Mouse (Mus musculus) frontal cortex, postnatal 10 days (tissue): Measurements from ENCODE around the gene Tiam2.

ENCODE experiments used
- DNase-seq, 2 experiments: peaks; one replicate each; pipeline ENCODE4 v3.0.0; 2022; ENCODE audit warnings: low spot score in 2 of 2, mixed read lengths in 1 of 2

Gene Tiam2

DNA sequence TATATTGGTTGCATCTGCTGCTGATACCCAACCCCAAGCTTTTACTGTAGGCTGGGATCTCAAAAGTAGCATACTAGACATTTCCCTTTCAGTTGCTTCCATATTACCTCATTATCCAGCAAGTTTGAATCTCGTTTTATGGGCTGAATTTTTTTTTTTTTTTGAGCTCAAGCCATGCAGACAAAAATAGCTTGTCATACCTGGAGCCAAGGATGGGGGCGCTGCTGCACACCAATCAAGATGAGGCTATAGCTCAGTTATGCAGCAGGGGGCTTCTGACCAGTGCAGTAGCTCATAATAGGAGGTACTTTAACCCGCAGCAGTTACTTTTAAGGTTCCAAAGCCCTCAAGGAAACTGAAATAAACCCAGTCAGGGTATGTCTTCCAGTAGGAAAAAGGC is 171.7 kb downstream of the Tiam2 start:
- peak; percentile 44 to 50 for DNase-seq

- DNase-seq: no peak
Measured at GRCm38 (mm10) chr17:3498580-3498979, 172.2 kb downstream of the Tiam2 start.

DNA sequence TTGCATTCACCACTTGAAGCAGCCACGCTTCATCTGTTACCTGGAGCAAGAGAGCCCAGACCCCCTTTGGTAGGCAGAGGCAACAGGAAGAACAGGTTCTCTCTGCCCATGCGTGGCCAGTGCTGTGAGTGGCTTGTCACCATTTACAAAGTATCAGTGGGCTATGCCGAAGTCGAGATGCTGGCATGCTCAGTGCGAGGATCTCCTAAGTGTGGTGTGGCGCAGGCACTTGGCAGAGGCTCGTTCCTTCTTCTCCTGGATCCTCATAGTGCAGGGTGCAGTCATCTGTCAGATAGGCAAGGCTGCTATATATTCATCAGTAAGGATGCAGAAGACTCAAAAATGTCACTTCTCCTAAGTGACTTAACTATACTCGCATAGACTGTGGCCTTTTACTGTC is 173.1 kb downstream of the Tiam2 start:
- DNase-seq: no peak

GRCm38 (mm10) chr17:3500076-3500475 is 173.7 kb downstream of the Tiam2 start:
- no peak for DNase-seq

DNA sequence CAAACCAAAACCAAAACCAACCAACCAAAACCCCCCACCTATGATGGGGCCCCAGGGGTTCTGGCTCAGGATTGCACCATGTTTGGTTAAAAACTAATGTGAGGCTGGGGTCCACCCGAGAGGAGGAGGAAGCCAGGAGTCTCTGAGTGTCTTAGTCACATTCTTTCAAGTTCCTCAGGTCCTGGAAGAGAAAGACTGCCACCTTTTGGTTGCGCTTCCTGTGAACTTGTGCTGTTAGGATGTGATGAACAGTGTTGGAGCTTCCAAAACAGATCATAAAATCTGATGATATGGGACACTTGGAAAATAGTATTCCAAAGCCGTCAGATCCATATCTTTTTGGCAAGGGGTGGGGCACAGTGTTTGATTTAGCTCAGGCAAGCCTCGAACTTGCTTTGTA is 174.6 kb downstream of the Tiam2 start:
- DNase-seq: no peak

DNA sequence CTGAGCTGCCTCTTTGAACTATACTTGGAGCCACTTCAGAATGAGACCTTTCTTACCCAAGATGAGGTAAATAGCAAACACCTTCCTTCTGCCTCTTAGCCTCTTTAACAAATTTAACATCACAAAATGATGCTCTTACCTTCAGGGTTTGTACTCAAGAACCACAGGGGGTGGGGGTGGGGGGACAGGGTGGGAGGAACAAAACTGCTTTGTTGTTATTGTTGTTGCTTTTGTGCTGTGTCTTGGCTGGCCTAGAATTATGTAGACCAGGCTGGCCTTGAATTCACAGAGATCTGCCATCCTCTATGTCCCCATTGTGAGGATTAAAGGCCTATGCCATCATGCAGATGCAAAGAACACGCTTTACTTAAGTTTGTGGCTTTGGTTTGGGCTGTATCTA is 179.3 kb downstream of the Tiam2 start:
- DNase-seq: no peak

GRCm38 (mm10) chr17:3506508-3506907 is 180.1 kb downstream of the Tiam2 start:
- DNase-seq: no peak

DNA sequence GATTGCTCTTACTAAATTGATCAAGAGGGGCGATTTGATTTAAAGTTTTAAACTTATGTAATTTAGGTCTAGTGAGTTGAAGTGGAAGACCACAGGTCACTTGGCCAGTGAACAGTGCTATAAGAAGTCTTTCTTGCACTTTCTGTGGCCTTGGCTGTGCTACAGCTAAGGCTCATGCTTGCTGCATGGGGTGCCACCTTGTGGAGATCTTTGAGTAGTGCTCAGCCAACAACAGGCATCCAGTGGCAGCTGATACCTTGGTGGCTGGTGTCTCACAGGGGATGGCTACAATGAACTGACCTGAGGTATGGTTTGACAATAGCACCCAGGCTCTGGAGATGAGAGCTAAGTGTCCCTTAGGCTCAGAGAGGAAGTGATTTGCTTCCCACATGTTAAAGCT is 183.5 kb downstream of the Tiam2 start:
- DNase-seq: peak in 1 of 2 experiments; percentile 62

GRCm38 (mm10) chr17:3514316-3514715 is 187.9 kb downstream of the Tiam2 start:
- DNase-seq: no peak

DNA sequence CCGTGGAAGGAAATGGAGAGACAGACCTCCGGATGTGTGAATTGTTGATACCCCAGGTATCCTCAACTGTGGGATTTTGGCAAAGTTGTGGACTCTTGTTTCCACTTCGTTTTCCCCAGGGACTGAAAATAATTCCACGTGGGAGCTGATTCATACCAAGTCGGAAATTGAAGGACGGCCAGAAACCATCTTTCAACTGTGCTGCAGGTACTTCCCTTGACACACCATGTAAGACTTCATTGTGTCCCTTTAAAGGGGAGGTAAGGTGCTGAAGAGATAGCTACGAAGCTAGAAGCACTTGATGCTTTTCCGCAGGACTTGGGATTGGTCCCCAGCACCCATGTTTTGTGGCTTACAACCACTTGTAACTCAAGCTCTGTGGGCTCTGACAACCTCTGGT is 189.5 kb downstream of the Tiam2 start:
- DNase-seq: no peak

DNA sequence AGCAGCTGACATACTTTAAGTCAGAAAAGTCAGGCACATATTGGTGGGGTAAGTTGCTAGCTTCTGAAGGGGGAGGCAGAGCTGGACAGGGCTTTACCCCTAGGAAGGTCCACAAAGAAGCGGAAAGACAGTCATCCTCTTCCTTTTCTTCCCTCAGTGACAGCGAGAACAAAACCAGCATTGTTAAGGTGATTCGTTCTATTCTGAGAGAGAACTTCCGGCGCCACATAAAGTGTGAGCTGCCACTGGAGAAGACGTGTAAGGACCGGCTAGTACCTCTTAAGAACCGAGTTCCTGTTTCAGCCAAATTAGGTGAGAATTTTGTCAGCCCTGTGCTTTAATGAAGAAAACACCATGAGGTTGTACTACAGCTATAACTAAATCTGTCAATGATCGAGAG is 190.0 kb downstream of the Tiam2 start:
- DNase-seq: no peak

GRCm38 (mm10) chr17:3520344-3520743 is 194.0 kb downstream of the Tiam2 start:
- no peak for DNase-seq

DNA sequence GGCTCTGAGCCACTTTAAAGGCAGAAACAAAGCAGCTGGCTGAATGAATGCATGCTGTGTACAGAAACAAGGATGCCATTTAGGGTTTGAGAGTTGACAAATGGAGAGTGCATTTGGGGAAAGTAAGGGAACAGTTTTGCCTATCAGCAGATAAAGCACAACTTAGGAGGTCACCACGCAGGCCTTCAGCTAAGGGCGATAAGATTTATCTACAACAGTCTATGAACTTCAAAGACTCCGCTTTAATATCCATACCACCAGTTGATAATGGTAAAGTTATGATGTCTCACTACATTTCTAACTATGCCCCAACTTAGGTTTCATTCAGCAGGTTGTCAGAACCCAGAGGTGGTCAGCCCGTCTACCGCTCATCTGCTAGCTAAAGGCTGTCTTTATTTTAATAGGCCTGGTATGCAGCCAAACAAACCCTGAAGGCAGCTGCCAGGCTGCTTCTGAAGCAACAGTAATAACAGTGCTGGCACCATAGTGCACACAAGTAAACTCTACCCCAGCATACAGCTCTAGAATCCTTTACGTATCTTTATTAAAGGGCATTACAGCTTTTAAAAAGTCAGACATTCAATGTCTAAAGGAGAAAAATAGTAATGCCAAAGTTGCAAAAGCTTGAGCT is 201.6 kb downstream of the Tiam2 start:
- no peak for DNase-seq

- DNase-seq: no peak
Measured at GRCm38 (mm10) chr17:3529523-3529922, 203.2 kb downstream of the Tiam2 start.

- DNase-seq: no peak
Measured at GRCm38 (mm10) chr17:3530549-3530948, 204.2 kb downstream of the Tiam2 start.

DNA sequence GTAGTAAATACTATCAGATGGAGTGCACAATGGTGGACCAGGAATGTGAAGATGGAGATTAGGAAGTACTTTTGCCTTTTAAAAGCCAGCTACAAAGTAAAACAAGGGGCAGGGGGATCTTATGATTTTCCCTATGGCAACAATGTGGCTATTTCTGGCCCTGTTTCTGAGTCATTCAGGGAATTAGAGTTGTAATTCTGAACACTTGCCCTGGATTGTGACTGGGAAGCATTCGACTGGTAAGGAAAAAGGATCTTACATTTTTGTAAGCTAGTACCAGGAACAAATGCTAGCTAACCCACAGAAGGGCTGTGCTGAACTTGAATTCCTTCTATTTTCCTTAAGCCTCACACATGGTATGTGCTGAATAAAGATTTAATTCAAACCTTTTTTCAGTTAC is 205.3 kb downstream of the Tiam2 start:
- no peak for DNase-seq

GRCm38 (mm10) chr17:3532254-3532653 is 205.9 kb downstream of the Tiam2 start, which contains the start of gene Cldn20:
Gene Cldn20, plus strand, starts transcription at chr17:3532554.
- DNase-seq: no peak

- no peak for DNase-seq
Measured at GRCm38 (mm10) chr17:3533425-3533824, 207.1 kb downstream of the Tiam2 start.

GRCm38 (mm10) chr17:3540304-3540703 is 213.9 kb downstream of the Tiam2 start:
- DNase-seq: no peak

- no peak for DNase-seq
Measured at GRCm38 (mm10) chr17:3541033-3541432, 214.7 kb downstream of the Tiam2 start.

DNA sequence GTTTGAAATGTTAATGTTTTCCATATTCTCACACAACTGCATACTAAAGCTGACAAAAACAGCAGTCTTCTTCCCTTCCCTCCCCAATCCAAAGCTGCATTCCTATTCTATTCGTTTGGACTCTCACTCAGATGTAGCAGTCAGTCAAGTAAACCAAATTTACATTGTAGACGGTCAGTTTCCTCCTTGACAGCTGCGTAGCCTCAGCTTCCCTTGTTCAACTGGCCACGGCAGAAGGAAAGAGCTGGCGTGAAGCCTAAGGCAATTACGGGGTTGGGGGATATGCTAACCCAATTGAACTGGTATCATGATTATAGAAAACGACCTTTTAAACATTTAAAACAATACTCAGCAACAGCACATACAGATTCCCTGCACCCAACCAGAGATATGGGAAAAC is 221.4 kb downstream of the Tiam2 start:
- DNase-seq: no peak

GRCm38 (mm10) chr17:3556251-3556650 is 229.9 kb downstream of the Tiam2 start:
- DNase-seq: no peak

GRCm38 (mm10) chr17:3557331-3558311 is 231.2 kb downstream of the Tiam2 start, which contains the start of gene Tfb1m:
Gene Tfb1m, minus strand, starts transcription at chr17:3557781.
- DNase-seq: peak; percentile 96 to 97
